Mouse (Mus musculus) retina, adult 2 months (tissue): Measurements from ENCODE around the gene 1700028P14Rik.
"Not testable (repeated sequence)": the region's sequence is repeated elsewhere in the genome, so short reads cannot be mapped to it uniquely, and the experiment has no call there.

ENCODE experiments used
- DNase-seq: peaks from one replicate; pipeline ENCODE4 v3.0.0-alpha.2; 2012; ENCODE audit warnings: low read depth, low spot score

Gene 1700028P14Rik

DNA sequence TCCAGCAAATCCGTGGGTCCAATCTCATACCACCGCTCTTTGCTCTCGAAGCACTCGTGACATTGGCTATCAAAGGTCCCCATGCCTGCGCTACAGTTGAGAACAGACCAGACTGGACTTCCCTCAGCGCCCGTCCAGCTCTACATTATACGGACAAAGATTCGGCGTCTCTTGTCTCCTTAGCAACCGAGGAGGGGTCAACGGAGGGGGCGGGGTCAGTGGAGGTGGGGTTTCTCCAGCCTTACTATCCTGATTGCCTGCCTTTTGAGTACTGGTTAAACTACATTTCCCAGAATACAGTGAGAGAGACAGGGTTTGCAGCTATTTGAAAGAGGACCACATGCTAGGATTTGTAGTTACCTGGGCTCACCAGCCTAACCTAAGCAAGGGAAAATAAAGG lies at the start of gene 1700028P14Rik:
Gene 1700028P14Rik, minus strand, starts transcription at position 169 of the 400 bp plus-strand sequence.
- no peak for DNase-seq

DNA sequence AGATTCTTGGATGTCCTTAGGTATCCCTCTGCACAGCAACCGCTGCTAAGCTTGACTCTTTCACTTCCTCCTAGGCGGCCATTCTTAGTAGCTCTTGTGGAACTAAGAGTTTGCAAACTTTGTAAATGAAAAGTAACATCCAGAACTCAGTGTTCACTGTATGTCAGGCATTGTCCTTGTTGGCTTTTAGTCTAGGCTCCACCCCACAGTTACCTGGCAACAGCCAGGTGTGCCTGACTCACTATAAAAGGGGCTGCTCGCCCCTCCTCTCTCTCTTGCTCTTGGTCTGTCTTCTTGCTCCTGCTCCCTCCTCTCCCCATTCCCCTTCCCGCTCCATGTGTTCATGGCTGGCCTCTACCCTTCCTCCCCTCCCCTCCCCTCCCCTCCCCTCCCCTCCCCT lies 46.5 kb upstream of the 1700028P14Rik start:
- no peak for DNase-seq

DNA sequence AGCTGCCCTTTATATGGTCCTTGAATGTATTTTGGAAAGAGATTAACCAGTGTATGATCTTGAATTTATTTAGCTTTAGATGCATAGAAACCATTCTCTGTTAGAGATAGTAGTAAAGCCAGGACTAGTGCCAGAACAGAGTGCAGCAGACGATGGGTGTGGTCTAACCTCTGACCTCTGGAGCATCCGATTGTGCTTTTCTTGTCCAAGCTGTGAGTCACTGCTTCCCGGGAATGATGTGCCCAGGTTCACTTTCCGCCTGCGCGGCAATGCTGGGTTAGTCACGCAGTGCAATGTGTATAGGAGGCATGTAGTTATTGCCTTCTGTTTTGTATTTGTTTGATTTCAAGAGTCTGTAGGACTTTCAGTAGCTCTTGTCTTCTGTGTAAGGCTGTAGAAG lies 45.8 kb upstream of the 1700028P14Rik start:
- no peak for DNase-seq

DNA sequence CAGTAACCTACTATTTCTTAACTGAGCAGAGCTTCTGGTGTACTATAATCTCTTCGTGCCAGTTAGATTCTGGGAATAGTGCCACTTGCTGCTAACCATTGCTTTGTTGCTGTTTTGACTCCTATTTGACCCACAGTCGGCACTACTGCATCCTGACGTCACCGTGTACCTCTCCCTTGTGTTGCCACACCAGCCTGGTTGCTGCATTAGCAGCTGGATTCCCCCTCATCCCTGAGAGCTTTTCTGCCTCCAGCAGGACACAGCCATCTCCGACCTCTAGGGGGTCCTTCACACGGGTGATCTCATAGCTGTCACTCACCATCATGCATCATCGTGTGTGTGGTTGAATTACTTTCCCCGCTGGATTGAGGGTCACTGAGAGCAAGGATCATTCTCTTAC lies 45.2 kb upstream of the 1700028P14Rik start:
- no peak for DNase-seq

DNA sequence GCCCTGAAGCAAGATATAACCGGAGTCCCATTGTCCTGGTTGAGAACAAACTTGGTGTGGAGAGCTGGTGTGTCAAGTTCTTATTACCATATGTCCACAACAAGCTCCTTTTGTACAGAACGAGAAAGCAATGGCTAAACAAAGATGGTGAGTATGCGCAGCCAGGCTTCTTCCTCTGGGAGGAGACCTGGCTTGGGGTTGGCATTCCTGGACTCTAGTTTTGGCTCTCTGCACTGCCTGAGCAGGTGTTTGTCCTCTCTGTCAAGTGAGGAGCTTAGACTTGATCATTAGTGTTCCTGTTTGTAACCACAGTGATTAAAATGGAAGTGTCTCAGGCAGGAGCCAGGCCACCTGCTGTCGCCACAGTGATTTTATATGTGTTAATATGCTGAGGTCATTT lies 41.7 kb upstream of the 1700028P14Rik start:
- DNase-seq: no peak

DNA sequence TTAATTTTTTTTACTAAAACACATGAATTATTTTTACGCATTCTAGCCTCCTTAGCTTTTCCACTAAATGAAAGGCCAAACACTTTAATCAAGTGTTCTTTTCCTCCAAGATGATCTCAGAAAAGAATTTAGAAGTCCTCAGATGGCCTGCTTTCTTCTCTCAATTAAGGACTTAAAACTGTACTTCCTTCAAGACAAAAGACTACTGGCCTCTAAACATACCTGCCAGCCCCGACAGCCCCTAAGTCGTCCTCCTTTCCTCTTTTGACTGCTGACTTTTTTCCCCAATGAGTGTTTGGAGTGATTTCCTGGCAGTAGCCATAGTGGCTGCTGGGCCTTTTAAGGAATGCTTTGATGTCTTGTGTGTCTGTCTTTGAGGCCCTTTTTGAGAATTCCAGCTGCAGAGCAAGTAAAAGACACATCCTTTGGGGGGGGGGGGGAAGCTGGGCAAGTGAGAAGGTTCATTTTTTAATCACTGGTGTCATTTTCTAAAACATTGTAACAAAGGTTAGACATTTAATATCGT lies 35.9 kb upstream of the 1700028P14Rik start:
- DNase-seq: no peak

DNA sequence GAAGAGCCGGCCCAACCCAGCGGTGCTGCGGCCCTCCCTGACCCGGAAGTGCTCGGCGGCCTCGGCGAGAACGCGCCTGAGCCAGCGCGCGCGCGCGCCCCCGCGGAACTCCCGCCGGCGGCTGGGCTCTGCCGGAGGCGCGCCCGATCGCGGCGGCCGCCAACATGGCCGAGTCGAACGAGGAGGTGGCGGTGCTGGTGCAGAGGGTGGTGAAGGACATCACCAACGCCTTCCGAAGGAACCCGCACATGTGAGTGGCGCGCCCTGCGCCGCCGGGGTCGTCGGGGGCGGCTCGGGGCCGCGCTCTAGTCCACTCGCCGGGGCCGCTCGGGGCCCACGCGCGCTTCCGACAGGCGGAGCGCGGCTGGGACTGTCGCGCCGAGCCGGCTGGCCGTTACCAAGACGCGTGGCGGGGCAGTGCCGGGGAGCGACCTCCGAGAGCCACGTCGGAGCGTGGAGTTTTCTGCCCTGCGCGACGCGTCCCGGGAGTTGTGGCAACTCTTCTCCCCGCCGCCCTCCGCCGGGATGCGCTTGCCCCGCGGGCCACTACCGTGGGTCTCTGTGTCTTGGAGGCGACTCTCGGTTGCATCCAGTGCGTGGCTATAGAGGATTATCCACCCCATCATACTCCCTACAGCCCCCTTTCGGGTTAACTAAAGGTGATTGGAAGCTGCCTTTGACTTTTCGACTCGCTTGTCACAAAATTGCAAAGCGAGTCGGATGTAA lies 34.8 kb upstream of the 1700028P14Rik start, which contains the start of gene Ptar1:
Gene Ptar1, plus strand, starts transcription at position 134 of the 726 bp plus-strand sequence.
- DNase-seq: peak; percentile 76

DNA sequence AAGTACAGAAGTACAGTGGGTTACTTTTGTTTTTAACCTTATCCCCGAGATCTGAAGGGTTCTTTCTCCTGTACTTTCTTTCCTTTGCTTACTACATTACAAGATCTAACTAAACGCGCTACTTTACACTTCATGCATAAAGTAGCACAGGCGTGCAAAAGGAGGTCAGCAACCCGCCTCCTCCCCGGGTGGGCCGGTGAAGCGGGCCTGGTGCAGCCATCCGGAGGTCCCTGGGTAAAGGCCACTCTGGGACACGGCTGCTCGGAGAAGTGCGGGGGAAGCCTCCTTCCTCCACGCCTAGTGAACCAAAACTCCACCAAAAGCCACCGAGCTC lies 34.3 kb upstream of the 1700028P14Rik start:
- no peak for DNase-seq

DNA sequence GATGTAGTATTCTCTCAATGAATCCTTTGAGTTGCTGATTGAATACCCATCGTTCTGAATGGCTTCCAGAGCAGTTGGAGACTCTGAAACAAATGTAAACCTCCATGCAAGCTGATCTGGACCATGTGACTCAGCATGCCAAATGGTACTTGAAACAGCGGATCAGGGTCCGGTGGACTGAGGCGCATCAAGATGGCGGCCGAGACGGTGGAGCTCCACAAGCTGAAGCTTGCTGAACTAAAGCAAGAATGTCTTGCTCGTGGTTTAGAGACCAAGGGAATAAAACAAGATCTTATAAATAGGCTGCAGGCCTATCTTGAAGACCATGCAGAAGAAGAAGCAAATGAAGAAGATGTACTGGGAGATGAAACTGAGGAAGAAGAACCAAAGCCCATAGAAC lies 23.0 kb upstream of the 1700028P14Rik start:
- DNase-seq: not testable (repeated sequence)

DNA sequence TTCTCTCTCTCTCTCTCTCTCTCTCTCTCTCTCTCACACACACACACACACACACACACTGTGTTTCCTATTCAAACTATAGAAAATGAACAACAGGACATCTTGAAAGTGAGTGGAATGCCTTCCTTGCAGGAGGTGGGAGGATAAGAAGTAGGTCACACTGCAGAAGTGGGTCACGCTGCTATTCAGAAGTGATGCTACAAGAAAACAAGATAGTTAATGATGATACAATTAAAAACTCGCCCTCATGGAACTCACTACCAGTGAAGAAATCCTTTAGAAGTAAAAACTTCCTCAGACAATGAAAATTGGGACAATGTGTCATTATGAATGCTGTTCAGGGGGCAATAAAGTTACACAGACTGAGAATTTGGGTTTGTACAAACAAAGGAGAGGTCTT lies 20.4 kb upstream of the 1700028P14Rik start:
- DNase-seq: no peak

DNA sequence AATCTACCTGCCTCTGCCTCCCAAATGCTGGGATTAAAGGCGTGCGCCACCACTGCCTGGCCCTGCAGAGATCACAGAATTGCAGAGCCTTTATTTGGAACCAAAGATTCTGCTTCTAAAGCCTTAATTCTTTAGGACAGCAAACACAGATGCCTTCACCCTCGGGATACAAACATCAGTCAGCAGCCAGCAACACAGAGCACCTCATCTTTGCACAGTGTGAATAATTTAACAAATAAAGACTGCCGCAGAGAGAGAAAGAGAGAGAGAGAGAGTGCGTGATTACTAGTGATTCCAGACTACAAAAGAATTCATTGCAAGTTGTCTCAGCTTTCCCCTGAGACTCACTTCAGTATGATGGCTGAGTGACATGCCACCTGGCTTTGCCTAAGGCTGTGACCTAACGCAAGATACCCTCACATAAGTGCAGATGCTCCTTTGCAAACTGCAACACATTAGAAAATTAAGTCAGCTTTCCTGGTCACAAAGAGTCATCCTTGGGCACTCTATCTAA lies 15.6 kb upstream of the 1700028P14Rik start:
- DNase-seq: no peak

DNA sequence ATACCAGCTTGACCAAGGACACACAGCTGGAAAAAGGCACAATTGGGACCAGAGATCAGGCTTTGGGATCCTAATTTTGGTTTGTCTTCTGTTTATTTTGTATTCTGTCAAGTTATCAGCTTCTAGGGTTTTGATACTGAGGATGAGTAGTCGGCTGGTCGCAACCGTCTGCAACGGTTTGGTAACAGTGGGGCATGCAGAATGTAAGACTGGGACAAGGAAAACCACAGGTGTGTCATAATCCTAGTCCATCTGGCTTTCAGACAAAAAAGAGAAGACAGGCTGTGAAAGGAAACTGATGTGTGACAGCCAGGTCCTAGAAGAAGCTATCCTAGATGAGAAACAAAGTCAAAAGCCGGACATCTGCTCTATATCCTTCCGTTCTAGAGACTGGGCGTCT lies 11.5 kb upstream of the 1700028P14Rik start:
- no peak for DNase-seq

DNA sequence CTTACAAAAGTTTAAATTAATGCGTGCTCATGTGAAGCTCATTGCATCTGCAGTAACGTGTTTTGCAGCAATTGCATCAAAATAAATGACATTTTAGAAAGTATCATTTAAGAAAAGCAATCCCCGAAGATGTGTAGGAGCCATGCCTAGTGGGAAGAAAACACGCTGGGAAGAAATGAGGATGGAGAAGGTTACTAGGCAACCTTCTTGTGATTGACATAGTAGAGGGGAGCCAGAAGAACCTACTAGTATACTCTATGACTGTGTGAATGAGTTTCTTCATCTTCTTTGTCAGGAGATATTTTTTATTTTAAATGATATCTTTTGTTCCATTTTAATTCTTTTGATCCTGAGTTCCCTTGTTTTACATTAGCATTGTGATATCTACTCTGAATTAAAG lies 5.7 kb upstream of the 1700028P14Rik start:
- DNase-seq: no peak

DNA sequence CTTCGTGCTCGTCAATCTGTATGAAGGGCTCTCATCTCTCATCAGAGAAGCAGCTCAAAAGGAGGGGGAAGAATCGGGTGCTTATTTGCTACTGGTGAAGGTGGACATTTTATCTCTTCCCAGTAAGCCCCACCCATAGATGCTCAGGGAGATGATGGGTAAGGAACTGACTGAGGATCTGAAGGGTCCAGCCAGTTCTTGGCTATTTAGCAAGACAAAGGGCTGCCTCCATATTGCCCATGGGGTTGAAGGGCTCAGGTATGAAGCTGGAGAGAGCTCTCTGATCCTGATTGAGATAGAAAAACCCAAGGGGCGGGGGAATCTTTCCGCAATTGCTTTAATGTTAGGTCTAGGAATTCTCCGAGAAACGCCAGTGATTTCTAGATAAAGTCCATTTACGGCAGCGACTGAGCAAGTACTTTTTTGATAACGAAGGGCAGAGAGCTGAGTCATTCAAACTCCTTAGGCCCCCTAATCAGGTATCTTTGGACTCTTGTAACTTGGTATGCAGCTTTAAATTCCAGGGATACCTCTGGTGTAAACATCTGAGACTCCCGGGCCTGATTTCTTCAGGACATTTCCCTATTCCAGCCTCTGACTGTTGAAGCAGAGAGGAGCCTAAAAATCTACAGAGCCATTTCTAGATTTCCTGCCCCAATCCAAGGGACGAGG lies 4.8 kb upstream of the 1700028P14Rik start:
- no peak for DNase-seq

DNA sequence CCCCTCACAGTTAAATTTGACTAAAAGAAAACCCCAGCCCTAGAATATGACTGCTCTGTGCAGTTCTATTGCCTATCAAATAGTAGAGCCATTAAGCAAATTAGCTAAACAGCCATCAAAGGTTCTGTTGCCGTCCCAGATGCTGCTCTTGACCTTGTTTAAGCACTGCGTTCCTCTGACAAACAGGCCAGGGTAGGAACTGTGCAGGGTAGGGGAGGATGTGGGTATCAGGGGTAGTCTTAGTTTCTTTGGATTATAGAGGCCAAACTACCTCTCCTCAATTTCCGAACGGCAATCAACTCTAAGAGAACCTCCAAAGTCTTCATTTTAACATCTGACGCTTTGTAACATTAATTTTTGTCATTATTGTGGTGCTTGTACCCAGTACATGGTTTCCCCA lies 542 bp upstream of the 1700028P14Rik start:
- DNase-seq: no peak

DNA sequence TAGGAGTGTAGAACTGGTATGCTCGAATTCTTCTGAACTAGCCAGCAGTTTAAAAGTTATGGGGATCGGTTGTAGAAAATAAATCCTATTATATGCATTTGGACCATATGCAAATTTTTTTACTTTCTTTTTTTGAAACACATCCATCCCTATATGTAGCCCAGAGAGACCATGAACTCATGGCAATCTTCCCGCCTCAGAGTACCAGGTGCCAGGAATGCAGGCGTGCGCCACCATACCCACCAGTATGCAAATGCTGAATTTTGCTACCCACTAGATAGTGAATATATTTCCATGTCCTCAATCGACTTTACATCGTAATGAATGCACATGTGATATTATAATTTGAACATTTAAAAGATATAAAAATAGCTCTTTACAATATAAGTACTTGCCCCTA lies 5.3 kb downstream of the 1700028P14Rik start:
- no peak for DNase-seq

DNA sequence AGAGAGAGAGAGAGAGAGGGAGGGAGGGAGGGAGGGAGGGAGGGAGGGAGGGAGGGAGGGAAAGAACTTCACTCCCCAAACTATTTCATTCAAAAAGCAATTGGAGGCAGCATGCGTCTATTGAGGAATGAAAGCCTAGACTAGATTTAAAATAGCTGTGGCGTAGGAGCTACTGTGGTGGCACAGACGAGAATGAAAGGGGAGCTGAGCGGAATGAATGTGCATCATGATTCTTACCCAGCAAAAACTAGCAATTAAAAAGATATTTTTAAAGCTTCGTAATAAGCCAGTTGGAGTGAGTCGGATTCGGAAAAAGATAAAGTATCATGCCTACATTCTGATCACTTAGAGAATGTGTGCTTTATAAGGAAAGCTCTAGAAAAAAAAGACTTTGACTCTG lies 7.3 kb downstream of the 1700028P14Rik start:
- no peak for DNase-seq

DNA sequence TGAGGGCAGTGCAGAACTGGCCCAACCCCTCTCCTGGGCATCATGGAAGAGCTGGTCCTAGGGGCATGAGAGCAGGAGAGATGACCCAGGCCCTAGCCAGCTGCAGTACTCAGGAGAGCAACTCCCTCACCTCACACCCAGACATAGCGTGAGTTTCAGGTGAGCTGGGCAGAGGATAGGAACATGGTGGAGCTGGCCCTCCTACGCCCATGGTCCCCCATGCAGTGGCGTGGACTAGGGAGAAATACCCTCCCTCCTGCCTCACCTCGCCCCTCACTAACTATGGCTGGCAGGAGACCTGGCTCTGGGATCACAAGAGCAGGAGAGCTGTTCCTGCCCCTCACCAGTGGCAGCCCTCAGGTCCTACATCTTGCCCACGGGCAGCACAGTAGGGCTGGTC lies 8.8 kb downstream of the 1700028P14Rik start:
- DNase-seq: no peak

DNA sequence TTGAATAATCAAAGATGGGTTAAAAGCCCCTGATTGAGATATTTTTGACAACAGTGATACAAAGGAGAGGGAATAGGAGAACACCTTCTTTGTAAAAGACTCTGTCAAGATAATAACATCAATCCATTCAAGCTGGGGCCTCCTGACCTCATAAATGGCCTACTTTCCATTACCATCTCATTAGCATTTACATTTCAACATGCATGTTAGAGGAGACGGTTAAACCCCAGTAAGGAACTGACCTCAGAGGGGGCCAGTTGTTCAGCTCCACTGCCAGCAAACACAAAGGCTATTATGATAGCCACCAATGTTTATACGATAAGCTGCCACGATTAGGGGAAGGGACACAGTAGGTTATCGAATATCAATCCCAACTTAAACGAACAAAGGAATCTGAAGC lies 15.8 kb downstream of the 1700028P14Rik start:
- DNase-seq: no peak

DNA sequence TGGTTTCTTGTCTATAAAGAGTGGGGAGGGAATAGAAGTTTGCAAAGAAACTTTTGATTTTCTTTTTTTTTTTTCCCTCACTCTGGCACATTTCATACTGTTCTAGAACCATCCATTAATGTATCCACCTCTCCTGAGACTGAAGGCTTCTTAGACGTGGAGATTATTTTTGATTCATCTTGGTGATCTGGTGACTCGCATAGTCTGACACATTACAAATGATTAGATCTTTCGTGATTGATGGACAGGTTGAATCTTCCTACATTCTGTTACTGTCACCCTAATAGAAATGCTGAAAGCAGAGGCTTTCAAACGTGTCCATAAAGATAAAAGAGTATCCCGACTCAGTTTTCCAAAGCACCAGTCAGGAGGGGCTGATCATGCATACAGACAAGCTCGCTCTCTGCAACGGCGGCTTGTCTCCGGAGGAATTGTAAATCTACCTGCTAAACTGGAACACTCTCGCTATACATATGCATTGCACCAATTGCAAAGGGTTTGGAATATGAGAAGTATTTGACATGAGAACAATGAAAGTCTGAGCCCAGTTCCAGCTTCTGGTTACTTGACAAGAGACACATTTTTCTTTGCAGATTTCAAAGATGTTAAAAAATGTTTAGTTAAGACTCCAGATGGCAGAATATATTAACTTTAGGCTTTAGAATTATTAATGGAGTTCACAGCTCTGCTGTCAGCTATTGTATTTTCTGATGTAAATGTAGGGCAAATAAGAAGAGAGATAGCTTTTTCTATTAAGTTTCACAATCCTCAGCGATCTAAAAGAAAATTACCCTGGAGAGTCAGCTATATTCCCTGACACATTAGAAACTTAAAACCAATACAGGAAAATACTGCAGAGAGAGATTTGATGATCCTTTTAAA lies 20.8 kb downstream of the 1700028P14Rik start:
- DNase-seq: no peak

DNA sequence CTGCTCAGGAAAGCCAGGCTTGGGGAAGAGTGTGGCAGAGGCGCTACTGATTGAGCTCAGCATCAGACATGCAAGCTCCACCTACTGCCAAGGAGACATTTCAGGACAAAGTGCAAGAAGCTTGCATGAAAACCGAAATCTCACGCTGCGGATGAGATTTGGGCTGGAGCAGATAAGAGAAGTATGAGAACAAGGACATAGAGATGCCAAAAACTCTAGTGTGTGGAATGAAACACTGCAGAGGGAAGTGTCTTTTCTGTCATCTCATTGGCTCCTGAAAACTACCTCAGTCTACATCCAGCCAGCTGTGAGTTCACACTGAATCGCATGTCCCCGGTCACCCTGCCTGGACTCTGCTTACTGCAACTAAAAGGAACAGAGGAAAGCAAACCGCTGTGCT lies 38.3 kb downstream of the 1700028P14Rik start:
- DNase-seq: no peak

DNA sequence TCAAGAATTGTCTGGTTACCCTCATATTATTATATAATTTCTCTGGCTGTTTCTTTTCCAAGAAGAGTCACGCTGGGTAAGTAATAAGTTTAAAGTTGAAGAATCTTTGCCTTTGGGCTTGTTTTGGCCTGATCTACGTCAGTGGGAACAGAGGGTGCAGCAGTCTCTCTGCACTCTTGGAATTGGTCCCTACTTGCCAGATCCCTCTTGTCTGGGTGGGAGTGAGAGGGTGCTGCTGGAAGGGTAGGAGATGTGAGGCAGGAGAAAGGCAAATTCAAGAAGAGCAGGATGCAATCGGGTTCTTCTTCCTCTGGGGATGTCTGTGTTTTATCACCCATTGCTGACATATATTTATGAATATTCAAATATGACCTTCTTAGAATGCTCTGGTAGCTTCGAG lies 42.9 kb downstream of the 1700028P14Rik start:
- no peak for DNase-seq
